Mouse (Mus musculus) myocyte (in vitro differentiated cells): ENCODE measurements around the gene Gba2. TPM values are rescaled to one million over a fixed set of nuclear protein-coding genes. Genes with fewer than 3 reads are reported as not detected.
"Not testable (repeated sequence)": the region's sequence is repeated elsewhere in the genome, so short reads cannot be mapped to it uniquely, and the experiment has no call there.

Experiments used
- H3K27me3 ChIP-seq: one replicate; pipeline ENCODE4 v1.6.1; 2011; ENCODE audit not compliant: control insufficient read depth, insufficient read depth, insufficient read length
- H3K36me3 ChIP-seq: one replicate; pipeline ENCODE4 v1.6.1; 2011; ENCODE audit not compliant: control insufficient read depth, insufficient read depth
- H3K4me2 ChIP-seq: one replicate; pipeline ENCODE4 v1.6.1; 2011; ENCODE audit warnings: low read depth, control low read depth
- H3K4me3 ChIP-seq: one replicate; pipeline ENCODE4 v1.5.1; 2011; ENCODE audit warnings: mild to moderate bottlenecking, control low read depth, moderate library complexity
- H3K79me2 ChIP-seq: one replicate; pipeline ENCODE4 v1.6.1; 2011; ENCODE audit not compliant: control insufficient read depth, insufficient read depth
- H3ac ChIP-seq: one replicate; pipeline ENCODE4 v1.6.1; 2011; ENCODE audit not compliant: control insufficient read depth, insufficient read length
- CEBPB ChIP-seq: IDR thresholded peaks from 2 replicates; pipeline ENCODE4 v1.6.1; 2011; ENCODE audit warnings: mild to moderate bottlenecking, moderate library complexity; ENCODE audit not compliant: poor library complexity, insufficient read depth, severe bottlenecking
- E2F4 ChIP-seq: IDR thresholded peaks from one replicate; pipeline ENCODE4 v1.6.1; 2011; ENCODE audit warnings: mild to moderate bottlenecking, control low read depth, moderate library complexity; ENCODE audit not compliant: insufficient read depth
- MAX ChIP-seq: IDR thresholded peaks from one replicate; pipeline ENCODE4 v1.6.1; 2011; ENCODE audit warnings: low read depth, mild to moderate bottlenecking, control low read depth
- MYOD1 ChIP-seq, 3 experiments: IDR thresholded peaks; one replicate each; pipeline ENCODE4 v1.6.1; 2011; ENCODE audit warnings: control low read depth in 2 of 3, low read depth in 2 of 3, mild to moderate bottlenecking in 2 of 3, moderate library complexity in 1 of 3; ENCODE audit not compliant: insufficient read length in 2 of 3, control insufficient read depth in 1 of 3
- MYOG ChIP-seq, 3 experiments: IDR thresholded peaks; one replicate each; pipeline ENCODE4 v1.6.1; 2011; ENCODE audit warnings: control low read depth in 2 of 3, low read depth in 2 of 3, mild to moderate bottlenecking in 2 of 3; ENCODE audit not compliant: insufficient read length in 2 of 3, control insufficient read depth in 1 of 3, insufficient read depth in 1 of 3
- POLR2A ChIP-seq: IDR thresholded peaks from one replicate; pipeline ENCODE4 v1.6.1; 2011; ENCODE audit warnings: low read depth, mild to moderate bottlenecking, control low read depth, moderate library complexity; ENCODE audit not compliant: insufficient read length
- POLR2AphosphoS2 ChIP-seq: IDR thresholded peaks from one replicate; pipeline ENCODE4 v1.6.1; 2011; ENCODE audit warnings: low read depth, control low read depth; ENCODE audit not compliant: insufficient read length
- REST ChIP-seq: IDR thresholded peaks from one replicate; pipeline ENCODE4 v1.6.1; 2011; ENCODE audit warnings: mild to moderate bottlenecking, control low read depth, moderate library complexity; ENCODE audit not compliant: insufficient read depth, insufficient read length
- SRF ChIP-seq: IDR thresholded peaks from one replicate; pipeline ENCODE4 v1.6.1; 2011; ENCODE audit warnings: low read depth; ENCODE audit not compliant: control insufficient read depth, insufficient read length
- TCF12 ChIP-seq: IDR thresholded peaks from one replicate; pipeline ENCODE4 v1.6.1; 2011; ENCODE audit warnings: mild to moderate bottlenecking, control low read depth; ENCODE audit not compliant: poor library complexity, insufficient read depth, severe bottlenecking
- TCF3 ChIP-seq: IDR thresholded peaks from one replicate; pipeline ENCODE4 v1.6.1; 2011; ENCODE audit warnings: low read depth, control low read depth; ENCODE audit not compliant: insufficient read length
- USF1 ChIP-seq: IDR thresholded peaks from one replicate; pipeline ENCODE4 v1.6.1; 2011; ENCODE audit warnings: low read depth, mild to moderate bottlenecking, control low read depth, moderate library complexity
- polyA plus RNA-seq: library from polyadenylated mRNA; unstranded; fragments of >200 nt; fragmentation: generic; extraction: Trizol; gene quantifications from one replicate; pipeline ENCODE4 v1.2.1, GENCODE M21; 2012; ENCODE audit warnings: missing spikeins

The Gba2 gene
- polyA plus RNA-seq, 1 experiment = 5.9 TPM

DNA sequence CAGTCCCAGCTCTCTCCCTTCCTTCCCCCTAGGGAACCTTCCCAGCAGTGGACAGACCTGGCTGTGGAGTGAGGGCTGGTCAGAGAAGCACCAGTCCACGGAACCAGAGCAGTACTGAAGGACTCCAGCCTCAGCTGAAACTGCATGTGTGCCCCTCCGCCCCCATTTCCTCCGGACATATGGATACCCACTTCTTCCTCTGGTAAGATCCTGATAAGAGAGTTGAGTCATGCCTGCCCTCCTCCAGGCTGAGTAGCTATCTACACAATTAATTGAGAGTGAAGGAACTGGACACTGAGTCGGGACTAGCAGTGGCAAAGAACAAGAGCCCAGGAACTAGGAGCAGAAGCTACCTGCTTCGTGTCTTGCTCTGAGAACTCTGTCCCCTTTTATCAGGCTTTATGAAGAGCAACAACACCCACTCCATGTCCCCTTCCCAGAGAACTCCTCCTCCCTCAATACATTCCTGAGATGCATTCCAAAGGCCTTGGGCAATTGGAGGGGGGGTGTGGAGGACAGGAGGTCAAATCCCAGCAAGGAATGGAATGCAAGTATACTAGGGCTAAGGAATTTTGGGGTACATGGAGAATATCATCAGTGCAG, 20.5 kb downstream of the Gba2 start:
- H3ac ChIP-seq = peak overlapping the region; percentile 88
- H3K36me3 ChIP-seq = peaks cover 39% of the 10 kb centered on the region
- peak overlapping the region; percentile 96 for H3K4me2 ChIP-seq
- peak; percentile 48 for TF ChIP-seq POLR2A
- no peak for TF ChIP-seq MAX
- no peak for TF ChIP-seq REST
- 0 out of 2 replicates have a peak, but pooled peaks have one; percentile 32 for TF ChIP-seq CEBPB
- no peak for TF ChIP-seq USF1
- no peak for TF ChIP-seq MYOG (IDR thresholded peaks at IDR 0.05; ENCODE audit: control insufficient read depth in 1 of 3, insufficient read depth in 1 of 3, insufficient read length in 2 of 3, low read depth in 2 of 3)
- TF ChIP-seq SRF = no peak
- no peak for TF ChIP-seq TCF12
- no peak for TF ChIP-seq MYOD1 (IDR thresholded peaks at IDR 0.05; ENCODE audit: control insufficient read depth in 1 of 3, insufficient read length in 2 of 3, low read depth in 2 of 3)
- TF ChIP-seq E2F4 = no peak
- TF ChIP-seq POLR2AphosphoS2 = peak; percentile 18
- TF ChIP-seq TCF3 = no peak
- peak overlapping the region; percentile 82 for H3K4me3 ChIP-seq
- peaks cover 53% of the 10 kb centered on the region for H3K79me2 ChIP-seq
- H3K27me3 ChIP-seq = no peaks in the 10 kb centered on the region

GRCm38 (mm10) chr4:43555926-43556325, 22.7 kb downstream of the Gba2 start:
- no peak overlapping the region for H3K4me2 ChIP-seq
- H3K79me2 ChIP-seq = peaks cover 39% of the 10 kb centered on the region
- no peak overlapping the region for H3K4me3 ChIP-seq
- H3K36me3 ChIP-seq = peaks cover 59% of the 10 kb centered on the region
- H3K27me3 ChIP-seq = no peaks in the 10 kb centered on the region
- no peak overlapping the region for H3ac ChIP-seq
- TF ChIP-seq POLR2AphosphoS2 (peak; percentile 17), MYOG (IDR thresholded peaks at IDR 0.05; ENCODE audit: control insufficient read depth in 1 of 3, insufficient read depth in 1 of 3, insufficient read length in 2 of 3, low read depth in 2 of 3) (no peak), E2F4 (no peak), USF1 (no peak), MAX (no peak)

- no peak overlapping the region for H3K4me3 ChIP-seq
- TF ChIP-seq POLR2AphosphoS2 (peak; percentile 25), TCF3 (no peak)
- no peak overlapping the region for H3K4me2 ChIP-seq
- peaks cover 78% of the 10 kb centered on the region for H3K36me3 ChIP-seq
- H3K79me2 ChIP-seq = peaks cover 28% of the 10 kb centered on the region
- no peak overlapping the region for H3ac ChIP-seq
- no peaks in the 10 kb centered on the region for H3K27me3 ChIP-seq
Measured at GRCm38 (mm10) chr4:43553891-43554290, 24.8 kb downstream of the Gba2 start.

- Histone ChIP-seq H3K36me3 (peaks cover 84% of the 10 kb centered on the region), H3K27me3 (no peaks in the 10 kb centered on the region), H3K79me2 (peaks cover 13% of the 10 kb centered on the region), H3K4me3 (no peak overlapping the region), H3K4me2 (no peak overlapping the region), H3ac (no peak overlapping the region)
- no peak for TF ChIP-seq MYOG (IDR thresholded peaks at IDR 0.05; ENCODE audit: control insufficient read depth in 1 of 3, insufficient read depth in 1 of 3, insufficient read length in 2 of 3, low read depth in 2 of 3)
- TF ChIP-seq MYOD1 (IDR thresholded peaks at IDR 0.05; ENCODE audit: control insufficient read depth in 1 of 3, insufficient read length in 2 of 3, low read depth in 2 of 3) = peak in 1 of 3 experiments; percentile 34
Measured at GRCm38 (mm10) chr4:43552437-43552836, 26.2 kb downstream of the Gba2 start.

DNA sequence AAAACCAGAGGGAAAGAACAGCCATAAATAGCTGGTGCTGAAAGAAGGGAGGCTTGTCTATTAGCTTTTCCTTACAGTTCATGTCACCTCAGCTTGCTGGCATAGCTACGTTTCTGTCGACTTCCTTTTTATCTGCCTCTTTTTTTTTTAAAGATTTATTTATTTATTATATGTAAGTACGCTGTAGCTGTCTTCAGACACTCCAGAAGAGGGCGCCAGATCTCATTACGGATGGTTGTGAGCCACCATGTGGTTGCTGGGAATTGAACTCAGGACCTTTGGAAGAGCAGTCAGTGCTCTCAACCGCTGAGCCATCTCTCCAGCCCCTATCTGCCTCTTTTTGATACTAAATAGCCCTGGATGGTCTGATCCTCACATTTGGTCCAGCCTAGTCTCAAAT, 26.8 kb downstream of the Gba2 start:
- H3ac ChIP-seq = not testable (repeated sequence)

GRCm38 (mm10) chr4:43549055-43549454, 29.6 kb downstream of the Gba2 start:
- peaks cover 81% of the 10 kb centered on the region for H3K36me3 ChIP-seq
- no peak for TF ChIP-seq MYOG (IDR thresholded peaks at IDR 0.05; ENCODE audit: control insufficient read depth in 1 of 3, insufficient read depth in 1 of 3, insufficient read length in 2 of 3, low read depth in 2 of 3)
- no peak for TF ChIP-seq MAX
- TF ChIP-seq TCF12 = no peak
- TF ChIP-seq USF1 = no peak
- no peak for TF ChIP-seq REST
- no peak for TF ChIP-seq POLR2AphosphoS2
- no peak for TF ChIP-seq MYOD1 (IDR thresholded peaks at IDR 0.05; ENCODE audit: control insufficient read depth in 1 of 3, insufficient read length in 2 of 3, low read depth in 2 of 3)
- TF ChIP-seq TCF3 = no peak
- H3K4me3 ChIP-seq = no peak overlapping the region
- no peak overlapping the region for H3K4me2 ChIP-seq
- H3K27me3 ChIP-seq = no peaks in the 10 kb centered on the region
- H3ac ChIP-seq = no peak overlapping the region
- no peaks in the 10 kb centered on the region for H3K79me2 ChIP-seq

More for the DNA sequence above, 26.8 kb downstream of the Gba2 start:
- H3K4me3 ChIP-seq, H3K27me3 ChIP-seq, H3K79me2 ChIP-seq, H3K4me2 ChIP-seq: not testable (repeated sequence)
- peaks cover 87% of the 10 kb centered on the region for H3K36me3 ChIP-seq
